Mouse (Mus musculus) central nervous system, embryonic 18 days (tissue): ENCODE results near the gene Ctu1. TPM values are rescaled to one million over a fixed set of nuclear protein-coding genes. Genes with fewer than 3 reads are reported as not detected.

Source experiments
- polyA plus RNA-seq: library from polyadenylated mRNA; depleted of rRNA; stranded (reverse); fragments of >200 nt; gene quantifications from 2 replicates; pipeline ENCODE4 v1.2.3, GENCODE M21; 2012; rRNA removed

The Ctu1 gene
- polyA plus RNA-seq, result 26.2 and 27.5 TPM in 2 replicates

GRCm38 (mm10) chr7:43671809-43672580 is at the start of gene Ctu1:
Gene Ctu1 (plus strand): TSS chr7:43672016.

DNA sequence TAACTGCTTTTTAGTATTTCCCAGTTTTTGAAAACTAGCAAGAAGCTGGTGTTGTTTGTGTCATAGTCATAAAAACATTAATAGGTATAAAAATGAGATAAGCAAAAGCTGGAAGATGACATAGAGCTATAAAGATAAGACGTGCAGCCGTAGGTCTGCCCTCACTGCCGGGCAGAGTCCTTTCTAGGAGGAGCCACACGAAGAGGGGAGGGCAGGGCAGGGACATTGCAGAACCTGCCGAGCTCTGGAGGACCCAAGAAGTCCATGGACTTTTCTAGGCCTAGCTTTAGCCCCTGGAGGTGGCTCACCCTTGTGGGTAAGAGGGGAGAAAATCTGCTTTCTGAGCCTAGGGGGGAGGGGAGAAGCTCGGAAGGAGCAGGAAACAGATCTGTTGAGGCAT is 37.3 kb upstream of the Ctu1 start, which contains the start of gene Ceacam18:
Gene Ceacam18, plus strand, starts transcription at position 208 of the 400 bp plus-strand sequence.

DNA sequence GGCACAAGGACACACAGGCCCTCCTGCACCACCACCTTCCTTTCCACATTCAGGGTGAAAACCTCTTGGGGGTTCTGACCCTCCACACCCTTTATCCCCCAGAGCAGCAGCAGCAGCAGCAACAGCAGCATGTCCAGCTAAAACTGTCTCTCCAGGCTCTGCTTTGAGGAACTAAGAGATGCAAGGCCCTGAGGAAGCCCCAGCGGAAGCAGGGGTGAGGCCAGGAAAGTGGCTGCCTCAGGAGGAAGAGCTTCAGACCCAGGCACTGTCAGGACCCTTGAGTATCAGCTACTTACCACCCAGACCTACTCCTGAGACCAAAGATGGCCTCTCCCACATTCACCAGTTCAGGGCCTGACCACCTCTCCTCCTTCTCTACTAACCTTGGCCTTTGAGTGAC is 11.8 kb upstream of the Ctu1 start, which contains the start of gene Siglece:
Gene Siglece, minus strand, starts transcription at position 160 of the 400 bp plus-strand sequence.

DNA sequence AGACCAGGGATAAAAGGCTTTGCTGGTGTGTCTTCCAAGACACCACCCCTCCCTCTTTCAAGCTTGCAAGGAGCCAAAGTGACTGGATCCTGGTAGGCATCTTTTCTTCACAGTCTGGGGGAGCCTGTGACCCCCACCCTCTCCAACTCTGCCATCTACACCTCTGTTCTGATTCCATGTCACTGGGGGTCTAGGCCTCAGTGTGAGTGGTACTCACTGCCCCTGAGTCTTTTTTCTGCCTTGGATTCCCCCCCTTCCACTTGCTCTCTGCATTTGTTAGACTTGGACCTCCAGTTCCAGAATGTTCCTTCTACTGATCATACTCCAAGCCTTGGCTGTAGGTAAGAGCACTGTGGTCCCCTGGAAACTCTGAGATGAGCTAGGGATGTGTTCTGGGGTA is 18.3 kb downstream of the Ctu1 start, which contains the start of gene Klk14:
Gene Klk14, plus strand, starts transcription at position 301 of the 400 bp plus-strand sequence.

GRCm38 (mm10) chr7:43712267-43712666 is 40.5 kb downstream of the Ctu1 start, which contains the start of gene Klk13:
Gene Klk13 (plus strand): TSS chr7:43712567.

Other genes with a start within 250 kb of the Ctu1 start
- gene Lim2, start 244.3 kb upstream of the Ctu1 start, polyA plus RNA-seq, result not detected in 2 replicates
- 0.08 TPM in 1 of 2 replicates, not detected in the other for gene Nkg7, start 234.9 kb upstream of the Ctu1 start, polyA plus RNA-seq
- not detected in 2 replicates for gene Cldnd2, start 231.2 kb upstream of the Ctu1 start, polyA plus RNA-seq
- 67.2 and 78.6 TPM in 2 replicates for gene Etfb, start 227.9 kb upstream of the Ctu1 start, polyA plus RNA-seq
- gene Gm45233, start 227.9 kb upstream of the Ctu1 start, polyA plus RNA-seq, result 1.2 and 1.4 TPM in 2 replicates
- 7.7 and 9.7 TPM in 2 replicates for gene Vsig10l, start 208.9 kb upstream of the Ctu1 start, polyA plus RNA-seq
- gene Iglon5, start 181.9 kb upstream of the Ctu1 start, polyA plus RNA-seq, result 67.3 and 80.8 TPM in 2 replicates
- gene 4931406B18Rik, start 166.1 kb upstream of the Ctu1 start, polyA plus RNA-seq, result not detected in 2 replicates
- 0.93 and 1.6 TPM in 2 replicates for gene Cd33, start 127.6 kb upstream of the Ctu1 start, polyA plus RNA-seq
- 13.1 and 13.3 TPM in 2 replicates for gene Zfp658, start 109.8 kb upstream of the Ctu1 start, polyA plus RNA-seq
- gene Zfp719, start 92.4 kb upstream of the Ctu1 start, polyA plus RNA-seq, result 8.7 and 9.2 TPM in 2 replicates
- 0.27 and 0.33 TPM in 2 replicates for gene Zfp819, start 64.8 kb upstream of the Ctu1 start, polyA plus RNA-seq
- gene Ceacam18, start 37.3 kb upstream of the Ctu1 start, polyA plus RNA-seq, result 0.03 and 0.08 TPM in 2 replicates
- 0.16 and 0.19 TPM in 2 replicates for gene Siglece, start 11.9 kb upstream of the Ctu1 start, polyA plus RNA-seq
- 0.08 TPM in 1 of 2 replicates, not detected in the other for gene Klk14, start 18.4 kb downstream of the Ctu1 start, polyA plus RNA-seq
- 0.07 and 0.16 TPM in 2 replicates for gene Klk13, start 40.6 kb downstream of the Ctu1 start, polyA plus RNA-seq
- gene Klk12, start 96.9 kb downstream of the Ctu1 start, polyA plus RNA-seq, result not detected in 2 replicates
- gene Klk11, start 102.6 kb downstream of the Ctu1 start, polyA plus RNA-seq, result 0.73 TPM in 1 of 2 replicates, not detected in the other
- gene Klk10, start 109.0 kb downstream of the Ctu1 start, polyA plus RNA-seq, result 0.07 and 0.28 TPM in 2 replicates
- gene Klk9, start 119.9 kb downstream of the Ctu1 start, polyA plus RNA-seq, result not detected in 2 replicates
- 10.5 and 12.3 TPM in 2 replicates for gene Klk8, start 125.6 kb downstream of the Ctu1 start, polyA plus RNA-seq
- gene Klk7, start 139.3 kb downstream of the Ctu1 start, polyA plus RNA-seq, result 0.21 and 0.25 TPM in 2 replicates
- gene Klk6, start 152.5 kb downstream of the Ctu1 start, polyA plus RNA-seq, result not detected in 2 replicates
- not detected in 2 replicates for gene Klk5, start 170.0 kb downstream of the Ctu1 start, polyA plus RNA-seq
- 0.18 and 0.59 TPM in 2 replicates for gene Klk4, start 209.1 kb downstream of the Ctu1 start, polyA plus RNA-seq